Mouse (Mus musculus) gastrocnemius, adult 8-10 months (tissue): Measurements from ENCODE around the gene Gm20532. TPM values are rescaled to one million over a fixed set of nuclear protein-coding genes. Genes with fewer than 3 reads are reported as not detected.
"Not testable (repeated sequence)": the region's sequence is repeated elsewhere in the genome, so short reads cannot be mapped to it uniquely, and the experiment has no call there.

Source experiments
- DNase-seq, 2 experiments: peaks; one replicate each; pipeline ENCODE4 v3.0.0; 2022; ENCODE audit warnings: low spot score in 2 of 2
- microRNA-seq: library from miRNA; unstranded; fragments of <30 nt; microRNA quantifications from one replicate; pipeline ENCODE4 v1.2.0, GENCODE M21; 2022
- total RNA-seq, 4 experiments: library from RNA; stranded (reverse); gene quantifications; 2 replicates each; pipeline ENCODE4 v1.2.4; 2022

The Gm20532 gene
- total RNA-seq, 4 experiments from 2014 or later, result not detected

DNA sequence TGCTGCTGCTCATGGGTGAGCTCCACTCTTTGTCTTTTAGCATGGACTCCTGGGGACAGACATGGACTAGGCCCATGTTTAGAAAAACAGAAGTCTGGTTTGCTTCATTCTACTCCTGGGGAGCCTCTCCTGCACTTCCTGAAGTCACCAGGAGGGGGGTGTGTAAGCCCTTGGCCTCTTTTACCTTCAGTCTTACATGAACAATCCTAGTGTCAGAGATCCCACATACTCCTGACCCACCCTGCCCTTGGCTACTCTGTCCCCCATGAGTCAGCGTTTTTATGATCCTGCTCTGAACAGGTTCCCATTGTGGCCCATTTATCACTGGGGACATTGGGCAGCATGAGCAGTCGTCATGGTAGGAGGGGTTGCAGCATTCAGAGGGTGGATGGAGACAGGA lies 57.5 kb downstream of the Gm20532 start:
- no peak for DNase-seq

GRCm38 (mm10) chr2:26646643-26647293 lies 60.3 kb downstream of the Gm20532 start:
- peak; percentile 62 for DNase-seq

DNA sequence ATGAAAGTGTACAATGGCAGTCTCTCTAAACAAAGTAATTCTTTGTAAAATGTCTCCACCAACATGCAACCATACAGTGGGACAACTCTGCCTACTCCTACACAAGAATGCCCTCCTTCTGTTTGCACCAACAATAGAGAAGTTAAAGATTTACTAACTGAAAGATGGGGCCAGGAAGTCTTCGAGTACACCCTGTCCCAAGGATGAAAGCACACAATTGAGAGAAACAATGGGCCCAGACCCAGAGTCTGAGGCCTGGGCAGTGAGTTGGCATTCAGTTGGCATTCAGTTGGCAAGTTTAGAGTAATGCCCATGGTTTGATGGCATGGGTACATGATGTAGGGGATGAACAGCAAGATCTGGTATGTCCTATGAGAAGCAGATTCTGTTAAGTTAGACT lies 68.2 kb downstream of the Gm20532 start:
- no peak for DNase-seq

- DNase-seq, result no peak
These were observed 71.0 kb downstream of the Gm20532 start for GRCm38 (mm10) chr2:26657426-26657825.

GRCm38 (mm10) chr2:26661143-26661752 lies 74.8 kb downstream of the Gm20532 start:
- no peak for DNase-seq

DNA sequence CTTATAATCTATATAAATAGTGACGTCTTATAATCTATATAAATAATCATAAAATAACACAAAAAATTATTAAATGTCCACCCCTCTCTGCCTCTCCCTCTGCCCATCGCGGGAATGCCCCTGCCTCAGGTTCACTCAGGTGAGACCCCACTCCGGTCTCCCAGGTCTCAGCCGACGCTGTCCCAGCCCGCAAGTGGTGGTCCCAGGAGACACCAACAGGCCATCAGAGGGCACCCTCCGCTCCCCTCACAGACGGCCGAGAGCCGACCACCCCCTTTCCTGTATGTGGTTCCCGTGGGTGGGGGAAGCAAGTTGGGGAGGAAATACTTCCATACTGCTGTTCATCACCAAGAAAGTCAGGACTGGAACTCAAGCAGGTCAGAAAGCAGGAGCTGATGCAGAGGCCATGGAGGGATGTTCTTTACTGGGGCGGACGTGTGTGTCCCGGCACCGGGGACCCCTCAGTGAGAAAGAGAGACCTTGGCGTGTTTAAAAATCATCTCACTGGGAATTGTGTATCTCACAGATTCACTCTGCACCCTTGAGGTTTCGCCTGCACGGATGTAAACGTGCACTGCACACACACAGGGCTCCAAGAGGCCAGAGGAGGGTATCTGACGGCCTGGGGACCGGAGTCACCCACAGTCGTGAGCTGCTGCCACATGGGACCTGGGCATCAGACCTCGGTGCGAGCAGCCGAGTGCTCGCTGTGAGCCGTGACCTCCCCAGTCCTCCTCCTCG lies 75.5 kb downstream of the Gm20532 start:
- DNase-seq, result no peak

DNA sequence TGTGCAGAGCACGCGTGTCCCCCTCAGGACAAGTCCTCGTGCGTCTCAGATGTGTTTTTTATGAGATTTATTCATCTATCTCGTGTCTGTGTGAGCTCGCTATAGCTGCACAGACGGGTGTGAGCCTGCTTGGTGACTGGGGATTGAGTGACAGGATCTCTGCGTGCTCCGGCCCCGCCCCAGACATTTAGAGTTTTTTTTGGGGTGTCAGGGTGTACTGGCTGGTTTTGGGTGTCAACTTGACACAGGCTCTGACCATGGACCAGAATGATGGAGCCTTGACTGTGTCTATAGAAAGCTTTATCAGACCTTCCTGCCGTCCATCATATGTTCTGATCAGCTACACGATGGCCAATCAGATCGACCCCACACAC lies 76.1 kb downstream of the Gm20532 start:
- DNase-seq, result no peak

GRCm38 (mm10) chr2:26663112-26663511 lies 76.7 kb downstream of the Gm20532 start:
- no peak for DNase-seq

DNA sequence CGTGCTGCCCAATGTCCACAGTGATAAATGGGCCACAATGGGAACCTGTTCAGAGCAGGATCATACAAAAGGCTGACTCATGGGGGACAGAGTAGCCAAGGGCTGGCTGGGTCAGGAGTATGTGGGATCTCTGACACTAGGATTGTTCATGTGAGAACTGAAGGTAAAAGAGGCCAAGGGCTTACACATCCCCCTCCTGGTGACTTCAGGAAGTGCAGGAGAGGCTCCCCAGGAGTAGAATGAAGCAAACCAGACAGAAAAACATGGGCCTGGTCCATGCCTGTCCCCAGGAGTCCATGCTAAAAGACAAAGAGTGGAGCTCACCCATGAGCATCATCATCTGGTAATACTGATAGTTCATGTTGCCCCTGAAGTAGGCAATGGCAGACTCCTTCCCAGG lies 77.1 kb downstream of the Gm20532 start:
- DNase-seq, result not testable (repeated sequence)

DNA sequence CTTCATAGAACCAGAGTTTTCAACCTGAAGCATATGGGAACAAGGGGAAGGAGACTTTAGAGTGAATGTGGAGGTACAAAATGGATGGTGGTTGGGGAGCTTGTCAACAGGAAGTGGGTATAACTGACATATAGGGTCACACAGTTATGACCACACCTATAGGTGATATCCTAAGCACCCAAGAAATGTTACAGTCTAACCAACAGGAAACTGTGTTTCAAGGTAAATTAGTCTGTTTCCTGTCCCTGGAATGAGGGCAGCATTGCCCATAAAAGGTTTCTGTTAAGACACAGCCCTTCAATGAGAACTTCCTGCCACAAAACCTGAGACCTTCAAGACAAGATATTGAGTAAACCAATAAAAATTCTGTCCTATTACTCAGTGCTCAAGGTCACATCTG lies 82.3 kb downstream of the Gm20532 start:
- no peak for DNase-seq

DNA sequence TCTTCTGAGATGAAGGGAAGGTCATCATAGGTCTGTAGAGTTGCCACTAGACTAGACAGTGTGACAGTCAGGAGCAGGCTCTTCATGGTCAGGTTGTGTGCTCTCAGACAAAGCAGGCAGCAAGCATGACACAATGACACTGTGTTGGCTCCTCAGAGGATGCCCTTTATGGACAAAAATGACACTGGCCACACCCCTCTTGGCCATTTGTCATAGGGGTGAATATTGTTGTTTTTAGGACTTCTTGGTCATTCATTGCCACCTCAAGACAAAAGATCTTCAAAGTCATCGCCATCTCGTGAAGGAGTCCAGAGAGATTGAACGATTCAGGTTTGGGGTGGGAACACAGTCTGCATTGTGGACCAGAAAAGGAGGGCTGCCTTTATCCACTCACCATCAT lies 84.7 kb downstream of the Gm20532 start, which contains the start of gene Lcn4:
TSS of gene Lcn4 (minus strand) at position 101 of the 400 bp plus-strand sequence.
- DNase-seq, result no peak

Small RNAs within 50 kb of the gene (microRNA-seq; reads per million reads assigned to microRNA genes)
- not detected for gene Mir126a
- gene Mir126b, result not detected

Other genes starting within 250 kb of the Gm20532 start
- 10 to 100 TPM; 19.6 to 21.5 (median 20.6) TPM for gene Dnlz, start 234.5 kb upstream of the Gm20532 start, total RNA-seq
- gene Card9, start 225.7 kb upstream of the Gm20532 start, total RNA-seq, result under 1 TPM; 0.22 to 0.51 (median 0.47) TPM
- 1 to 10 TPM; 3.0 to 8.2 (median 4.9) TPM for gene Snapc4, start 206.0 kb upstream of the Gm20532 start, total RNA-seq
- 10 to 100 TPM; 17.8 to 28.0 (median 24.8) TPM for gene Entr1, start 197.3 kb upstream of the Gm20532 start, total RNA-seq
- gene Pmpca, start 197.3 kb upstream of the Gm20532 start, total RNA-seq, result 100 to 1,000 TPM; 132 to 147 (median 133) TPM
- gene Inpp5e, start 177.4 kb upstream of the Gm20532 start, total RNA-seq, result 1 to 10 TPM; 9.0 to 9.6 (median 9.2) TPM
- gene Sec16a, start 141.4 kb upstream of the Gm20532 start, total RNA-seq, result 10 to 100 TPM; 22.2 to 26.6 (median 24.3) TPM
- gene Notch1, start 70.0 kb upstream of the Gm20532 start, total RNA-seq, result 1 to 10 TPM; 4.9 to 7.0 (median 5.2) TPM
- gene Egfl7, start 6.6 kb upstream of the Gm20532 start, total RNA-seq, result 10 to 100 TPM; 28.7 to 37.4 (median 31.6) TPM
- gene Agpat2, start 17.8 kb downstream of the Gm20532 start, total RNA-seq, result 1 to 10 TPM; 2.9 to 8.9 (median 5.6) TPM
- gene Fam69b, start 41.8 kb downstream of the Gm20532 start, total RNA-seq, result 1 to 10 TPM; 1.3 to 2.1 (median 1.6) TPM
- not detected for gene Lcn4, start 84.6 kb downstream of the Gm20532 start, total RNA-seq